Mouse (Mus musculus) lung, postnatal 0 days (tissue): ENCODE measurements at regions not wholly inside any gene's neighbourhood (a gene's known extent, or its start where the extent isn't known, plus 50 kb on each side); places are given as distances from the start of the nearest gene placed in this dataset.
A peak's percentile ranks its signal among the peaks of the same experiment; 100 is the strongest.
"Not testable (repeated sequence)": the region's sequence is repeated elsewhere in the genome, so short reads cannot be mapped to it uniquely, and the experiment has no call there.

Source experiments
- ATAC-seq: fragments of 200-750 bp; cut with Nextera tagmentation; 2 replicates; pipeline ENCODE4 v1.8.0; 2017; ENCODE audit warnings: moderate library complexity
- DNase-seq: peaks from one replicate; pipeline ENCODE4 v3.0.0-alpha.2; 2016; ENCODE audit warnings: low spot score
- H3K27ac ChIP-seq: fragments of 300-500 bp; sonication (generic); 2 replicates; pipeline ENCODE4 v1.5.1; 2014; ENCODE audit warnings: antibody characterized with exemption, mild to moderate bottlenecking, low read length, mixed read lengths
- H3K27me3 ChIP-seq: fragments of 300-500 bp; sonication (generic); replicated peaks from 2 replicates; pipeline ENCODE4 v1.6.1; 2014; ENCODE audit warnings: low read length, mixed read lengths; ENCODE audit not compliant: insufficient read depth
- H3K36me3 ChIP-seq: fragments of 300-500 bp; sonication (generic); 2 replicates; pipeline ENCODE4 v1.6.1; 2014; ENCODE audit warnings: low read length, mixed read lengths; ENCODE audit not compliant: insufficient read depth
- H3K4me1 ChIP-seq: fragments of 300-500 bp; sonication (generic); 2 replicates; pipeline ENCODE4 v1.6.1; 2014; ENCODE audit warnings: antibody characterized with exemption, low read depth, low read length, mixed read lengths; ENCODE audit not compliant: insufficient read depth
- H3K4me2 ChIP-seq: fragments of 300-500 bp; sonication (generic); replicated peaks from 2 replicates; pipeline ENCODE4 v1.6.1; 2014; ENCODE audit warnings: low read depth, mild to moderate bottlenecking, low read length, moderate library complexity, mixed read lengths
- H3K4me3 ChIP-seq: fragments of 300-500 bp; sonication (generic); 2 replicates; pipeline ENCODE4 v1.5.1; 2014; ENCODE audit warnings: low read depth, low read length
- H3K9ac ChIP-seq: fragments of 300-500 bp; sonication (generic); replicated peaks from 2 replicates; pipeline ENCODE4 v1.6.1; 2014; ENCODE audit warnings: low read depth, mild to moderate bottlenecking
- H3K9me3 ChIP-seq: fragments of 300-500 bp; sonication (generic); 2 replicates; pipeline ENCODE4 v1.6.1; 2016; ENCODE audit warnings: low read length, mixed read lengths
- CTCF ChIP-seq: IDR thresholded peaks from 2 replicates; pipeline ENCODE4 v1.5.1; 2016; ENCODE audit warnings: antibody characterized with exemption, mild to moderate bottlenecking
- EP300 ChIP-seq: IDR thresholded peaks from 2 replicates; pipeline ENCODE4 v1.6.1; 2016; ENCODE audit warnings: antibody characterized with exemption, mild to moderate bottlenecking, control low read depth
- WGBS: fragments of 180-500 bp; shearing (Covaris S2); extraction: QIAGEN DNeasy Blood & Tissue Kit; methylation state at CpG from one replicate; pipeline ENCODE4 v1.1.7; 2014; 5-methylcytosine and 5-hydroxymethylcytosine counted together

DNA sequence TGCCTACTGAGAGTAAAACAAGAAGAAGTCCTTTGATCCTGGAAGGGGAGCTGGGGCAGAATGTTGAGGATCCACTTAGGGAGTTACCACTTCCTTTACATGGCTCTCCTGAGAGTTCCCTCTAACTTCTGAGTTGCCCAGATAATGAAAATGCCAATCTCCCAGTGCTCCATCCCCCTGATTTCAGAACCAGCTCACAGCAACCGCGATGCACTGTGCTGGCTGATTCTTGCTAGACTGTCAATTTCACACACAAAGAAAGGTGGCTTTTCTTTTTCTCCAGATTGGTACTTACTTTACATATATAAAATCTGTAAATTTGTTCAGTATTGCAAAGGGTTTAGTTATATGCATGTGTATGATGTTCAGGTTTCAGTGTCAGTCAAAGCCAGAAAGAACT lies 1248.1 kb upstream of the Adam24 start:
- no peak overlapping the region for H3K27ac ChIP-seq
- DNase-seq (no peak), ATAC-seq (no peak)
- no peaks in the 10 kb centered on the region for H3K4me1 ChIP-seq
- H3K4me3 ChIP-seq = no peak overlapping the region
- H3K4me2 ChIP-seq = no peak overlapping the region
- 86% methylated on average over 2 of the region's 2 CpGs for WGBS
- H3K36me3 ChIP-seq = no peaks in the 10 kb centered on the region
- no peak for TF ChIP-seq EP300
- TF ChIP-seq CTCF = no peak
- no peak overlapping the region for H3K9ac ChIP-seq
- H3K9me3 ChIP-seq = no peaks in the 10 kb centered on the region
- H3K27me3 ChIP-seq = no peaks in the 10 kb centered on the region

DNA sequence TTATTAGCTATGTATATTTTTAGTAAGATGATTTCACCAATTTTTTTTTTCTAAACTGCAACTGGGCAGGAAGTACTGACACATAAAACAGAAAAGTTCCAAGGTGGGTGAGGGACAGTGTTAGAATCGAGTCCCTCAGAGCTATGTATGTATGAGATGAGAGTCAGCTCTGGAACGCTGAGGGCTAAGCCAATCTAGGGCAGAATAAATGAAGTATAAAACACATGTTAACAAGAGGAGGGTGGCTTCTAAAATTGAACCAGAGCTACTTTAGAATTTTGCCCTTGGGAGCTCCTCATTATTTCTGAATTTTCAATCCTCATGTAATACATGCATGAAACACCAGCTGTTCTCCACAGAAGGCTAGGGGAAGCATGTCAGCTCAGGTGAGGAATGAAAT lies 1247.5 kb upstream of the Adam24 start:
- Histone ChIP-seq H3K4me2 (no peak overlapping the region), H3K9ac (no peak overlapping the region), H3K27ac (no peak overlapping the region), H3K4me3 (no peak overlapping the region), H3K36me3 (no peaks in the 10 kb centered on the region), H3K4me1 (no peaks in the 10 kb centered on the region), H3K9me3 (no peaks in the 10 kb centered on the region), H3K27me3 (no peaks in the 10 kb centered on the region)
- TF ChIP-seq EP300 = no peak
- no peak for TF ChIP-seq CTCF
- no peak for ATAC-seq
- 67% methylated on average over 2 of the region's 2 CpGs for WGBS
- DNase-seq = no peak

DNA sequence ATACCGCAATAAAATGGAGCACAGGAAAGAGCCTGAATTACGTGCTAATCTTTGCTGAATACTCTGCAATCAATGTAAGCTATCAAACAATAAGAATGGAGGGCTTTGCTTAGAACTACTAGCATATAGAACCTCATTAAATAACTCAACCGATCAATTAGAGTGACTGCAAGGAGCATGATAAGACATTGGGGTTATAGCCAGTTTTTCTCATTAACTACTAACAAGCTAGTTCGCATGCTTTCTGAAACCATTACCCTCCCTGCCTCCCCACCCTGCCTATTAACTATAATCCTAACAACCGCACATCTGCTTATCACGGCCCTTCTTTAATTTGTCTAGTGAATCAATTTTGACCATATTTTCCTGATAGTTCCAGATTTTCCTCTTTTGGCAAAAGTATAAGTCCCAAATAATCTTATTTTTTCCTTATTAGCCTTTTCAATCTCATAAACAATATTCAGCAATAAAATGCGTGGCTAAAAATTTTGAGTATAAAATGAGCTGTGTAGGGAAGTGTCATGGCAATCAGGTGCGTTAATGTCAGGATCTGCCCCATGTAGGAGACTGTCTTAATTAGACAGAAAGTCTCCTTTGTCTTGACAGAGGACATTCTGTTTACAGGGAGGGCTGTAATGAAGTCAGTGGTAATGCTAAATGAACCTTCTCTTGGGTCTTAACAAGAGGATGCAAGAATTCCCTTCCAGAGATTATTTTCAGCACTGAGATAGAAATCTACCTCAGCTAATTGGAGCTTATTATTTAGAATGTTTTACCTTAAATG lies 1234.1 kb upstream of the Adam24 start:
- 85% methylated on average over 8 of the region's 8 CpGs for WGBS
- Histone ChIP-seq H3K4me1 (no peaks in the 10 kb centered on the region), H3K36me3 (no peaks in the 10 kb centered on the region), H3K4me3 (no peak overlapping the region), H3K9me3 (no peaks in the 10 kb centered on the region), H3K4me2 (no peak overlapping the region), H3K27me3 (no peaks in the 10 kb centered on the region), H3K9ac (no peak overlapping the region), H3K27ac (no peak overlapping the region)
- no peak for ATAC-seq
- TF ChIP-seq CTCF (no peak), EP300 (no peak)
- DNase-seq = no peak

DNA sequence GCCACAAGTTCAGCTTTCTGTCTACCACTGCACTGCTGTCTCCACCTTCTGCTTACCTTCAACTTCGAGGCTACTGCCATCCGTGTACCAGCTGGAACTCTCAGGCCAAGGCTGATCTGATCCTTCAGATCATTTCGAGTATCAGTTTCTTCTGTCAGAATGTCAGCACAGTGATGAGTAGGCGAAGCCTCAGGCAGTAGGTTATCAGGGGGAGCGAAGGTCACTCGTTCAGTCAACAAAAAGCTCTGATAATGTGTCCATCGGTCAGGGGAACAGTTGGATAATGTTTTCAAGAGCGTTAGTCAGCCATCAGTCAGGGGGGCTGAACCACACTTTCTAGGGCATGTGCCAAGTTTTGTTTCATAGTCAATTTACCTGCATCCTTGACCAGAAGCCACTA lies 1183.7 kb upstream of the Adam24 start:
- 25% methylated on average over 8 of the region's 8 CpGs for WGBS
- H3K4me1 ChIP-seq, H3K27me3 ChIP-seq, H3K4me3 ChIP-seq, H3K9ac ChIP-seq, H3K4me2 ChIP-seq, H3K27ac ChIP-seq, H3K9me3 ChIP-seq, ATAC-seq, DNase-seq, H3K36me3 ChIP-seq: not testable (repeated sequence)

DNA sequence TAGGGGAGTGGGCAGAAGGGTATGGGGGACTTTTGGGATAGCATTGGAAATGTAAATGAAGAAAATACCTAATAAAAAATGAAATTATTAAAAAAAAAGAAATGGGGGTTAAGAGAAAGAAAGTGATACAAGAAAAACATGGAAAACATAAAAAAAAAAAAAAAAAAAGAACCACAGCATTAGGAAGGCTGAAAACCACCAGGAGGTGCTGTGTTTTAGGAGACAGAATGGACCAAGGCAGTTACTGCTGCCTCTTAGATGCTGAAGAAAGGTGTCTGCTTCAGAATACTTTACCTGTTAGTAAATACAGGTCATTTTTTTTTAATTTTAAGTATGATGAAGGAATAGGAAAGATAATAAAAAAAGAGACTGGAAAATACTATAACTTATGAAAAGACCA lies 1174.5 kb upstream of the Adam24 start:
- Histone ChIP-seq H3K9ac (no peak overlapping the region), H3K36me3 (no peaks in the 10 kb centered on the region), H3K4me2 (no peak overlapping the region), H3K4me1 (no peaks in the 10 kb centered on the region), H3K9me3 (no peaks in the 10 kb centered on the region), H3K4me3 (no peak overlapping the region), H3K27me3 (no peaks in the 10 kb centered on the region), H3K27ac (no peak overlapping the region)
- no peak for DNase-seq
- no peak for ATAC-seq
- TF ChIP-seq EP300 (no peak), CTCF (peak; percentile 14; the same call in 1 of the 2 replicates)

DNA sequence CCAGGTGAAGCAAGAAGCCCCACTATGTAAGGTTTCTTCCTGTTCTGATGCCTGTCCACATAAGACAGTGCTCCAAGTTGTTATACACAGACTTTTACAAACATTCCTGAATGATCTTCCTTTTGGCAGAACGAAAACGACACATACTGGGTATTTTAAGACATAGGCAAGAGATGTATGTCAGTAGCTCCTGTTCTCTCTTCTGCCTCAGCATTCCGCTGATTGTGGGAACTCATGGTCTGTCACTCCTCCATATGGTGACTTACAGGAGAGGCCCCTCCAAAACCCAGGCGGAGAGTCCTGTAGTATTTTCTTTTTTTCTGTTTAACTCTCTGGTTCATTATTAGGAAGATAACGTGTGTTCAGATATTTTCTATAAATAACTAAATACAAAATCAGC lies 1170.6 kb upstream of the Adam24 start:
- Histone ChIP-seq H3K27me3 (no peaks in the 10 kb centered on the region), H3K36me3 (no peaks in the 10 kb centered on the region), H3K4me2 (no peak overlapping the region), H3K9me3 (no peaks in the 10 kb centered on the region), H3K4me1 (no peaks in the 10 kb centered on the region), H3K27ac (no peak overlapping the region), H3K4me3 (no peak overlapping the region), H3K9ac (no peak overlapping the region)
- no peak for DNase-seq
- TF ChIP-seq EP300 (no peak), CTCF (no peak)
- ATAC-seq = no peak
- WGBS = 69% methylated on average over 5 of the region's 5 CpGs

DNA sequence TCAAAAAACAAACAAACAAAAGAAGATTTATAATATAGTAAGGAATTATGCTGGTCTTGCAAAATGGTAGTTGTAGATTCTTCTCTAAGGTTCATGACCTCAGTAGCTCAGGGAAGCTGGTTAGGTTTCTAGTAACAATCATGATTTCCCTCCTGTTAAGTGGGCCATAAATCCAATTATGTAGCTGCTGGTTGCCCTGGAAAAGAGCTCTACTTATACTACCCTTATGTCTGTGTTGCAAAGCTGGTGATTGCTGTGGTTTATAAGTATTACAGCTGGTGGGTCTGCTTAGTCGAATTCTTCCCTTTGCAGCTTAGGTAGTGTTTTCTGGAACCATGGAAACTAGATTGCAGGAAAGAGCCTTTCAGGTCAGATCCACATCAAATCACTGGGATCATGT lies 1161.9 kb upstream of the Adam24 start:
- WGBS = 55% methylated on average over 1 of the region's 1 CpGs
- no peak for ATAC-seq
- no peaks in the 10 kb centered on the region for H3K36me3 ChIP-seq
- H3K4me3 ChIP-seq = no peak overlapping the region
- TF ChIP-seq EP300 = no peak
- no peak for TF ChIP-seq CTCF
- H3K4me2 ChIP-seq = no peak overlapping the region
- no peaks in the 10 kb centered on the region for H3K27me3 ChIP-seq
- no peaks in the 10 kb centered on the region for H3K9me3 ChIP-seq
- no peak for DNase-seq
- H3K4me1 ChIP-seq = no peaks in the 10 kb centered on the region
- no peak overlapping the region for H3K27ac ChIP-seq
- H3K9ac ChIP-seq = no peak overlapping the region
